Mouse (Mus musculus) limb, embryonic 14.5 days (tissue): ENCODE measurements around the gene Clec16a. TPM values are rescaled to one million over a fixed set of nuclear protein-coding genes. Genes with fewer than 3 reads are reported as not detected.

ENCODE experiments used
- ATAC-seq: fragments of 200-750 bp; cut with Nextera tagmentation; 2 replicates; pipeline ENCODE4 v1.8.0; 2017; ENCODE audit warnings: low read depth, moderate number of reproducible peaks, moderate TSS enrichment; ENCODE audit not compliant: low FRiP score
- DNase-seq: peaks from one replicate; pipeline ENCODE4 v3.0.0-alpha.2; 2015; ENCODE audit warnings: low spot score
- H3K27ac ChIP-seq: fragments of 300-500 bp; sonication (generic); replicated peaks from 2 replicates; pipeline ENCODE4 v1.5.1; 2014; ENCODE audit warnings: low read depth, mild to moderate bottlenecking, low read length, moderate library complexity, mixed read lengths
- H3K27me3 ChIP-seq: fragments of 300-500 bp; sonication (generic); 2 replicates; pipeline ENCODE4 v1.6.1; 2014; ENCODE audit warnings: low read length, mixed read lengths; ENCODE audit not compliant: control insufficient read depth, insufficient read depth
- H3K36me3 ChIP-seq: fragments of 300-500 bp; sonication (generic); 2 replicates; pipeline ENCODE4 v1.6.1; 2014; ENCODE audit warnings: mild to moderate bottlenecking, low read length, moderate library complexity, mixed read lengths; ENCODE audit not compliant: control insufficient read depth, insufficient read depth
- H3K4me1 ChIP-seq: fragments of 300-500 bp; sonication (generic); 2 replicates; pipeline ENCODE4 v1.6.1; 2014; ENCODE audit warnings: antibody characterized with exemption, low read length, mixed read lengths; ENCODE audit not compliant: control insufficient read depth, insufficient read depth
- H3K4me2 ChIP-seq: fragments of 300-500 bp; sonication (generic); replicated peaks from 2 replicates; pipeline ENCODE4 v1.6.1; 2014; ENCODE audit warnings: low read depth, mild to moderate bottlenecking, low read length, moderate library complexity; ENCODE audit not compliant: severe bottlenecking
- H3K4me3 ChIP-seq: fragments of 300-500 bp; sonication (generic); replicated peaks from 2 replicates; pipeline ENCODE4 v1.5.1; 2014; ENCODE audit warnings: low read length
- H3K9ac ChIP-seq: fragments of 300-500 bp; sonication (generic); 2 replicates; pipeline ENCODE4 v1.6.1; 2014; ENCODE audit warnings: mild to moderate bottlenecking, low read depth, low read length, moderate library complexity; ENCODE audit not compliant: severe bottlenecking
- H3K9me3 ChIP-seq: fragments of 300-500 bp; sonication (generic); 2 replicates; pipeline ENCODE4 v1.6.1; 2016; ENCODE audit warnings: low read length; ENCODE audit not compliant: control insufficient read depth
- POLR2A ChIP-seq: fragments of 200-500 bp; IDR thresholded peaks from 2 replicates; pipeline ENCODE4 v1.8.0; 2012; ENCODE audit warnings: inconsistent platforms, mild to moderate bottlenecking, moderate library complexity, borderline replicate concordance; ENCODE audit not compliant: insufficient read depth, insufficient read length; ENCODE audit errors: extremely low read depth
- WGBS: fragments of 180-500 bp; shearing (Covaris S2); extraction: QIAGEN DNeasy Blood & Tissue Kit; methylation state at CpG from one replicate; pipeline ENCODE4 v1.1.7; 2014; 5-methylcytosine and 5-hydroxymethylcytosine counted together
- polyA plus RNA-seq, 2 experiments: library from polyadenylated mRNA; depleted of rRNA in 1 of 2; stranded (reverse) in 1 of 2; unstranded in 1 of 2; fragments of >200 nt; fragmentation: Nextera tagmentation in 1 of 2; extraction: Ambion mirVana in 1 of 2; gene quantifications; 2 replicates each; pipeline versions ENCODE4 v1.2.1 to v1.2.3; 2012 to 2014

The Clec16a gene
- polyA plus RNA-seq, 2 experiments: 12.5 to 29.9 TPM

DNA sequence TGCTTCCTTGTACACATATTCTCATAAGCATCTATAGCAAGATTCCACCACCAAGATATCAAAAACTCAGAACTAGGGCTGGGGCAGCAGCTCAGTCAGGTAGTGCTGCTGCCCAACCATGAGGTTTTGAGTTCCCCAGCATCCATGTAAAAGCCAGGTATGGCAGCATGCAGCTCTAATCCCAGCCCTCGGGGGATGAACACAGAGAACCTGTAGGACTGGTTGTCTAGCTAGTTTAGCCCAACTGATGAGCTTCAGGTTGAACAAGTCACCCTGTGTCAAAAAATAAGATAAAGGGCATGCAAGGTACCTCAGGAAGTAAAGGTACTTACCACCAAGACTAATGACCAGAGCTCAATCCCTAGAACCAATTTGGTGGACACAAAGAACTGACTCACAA is 148.3 kb downstream of the Clec16a start:
- H3K27ac ChIP-seq: no peak overlapping the region
- no peaks in the 10 kb centered on the region for H3K27me3 ChIP-seq
- H3K9ac ChIP-seq: no peak overlapping the region
- no peaks in the 10 kb centered on the region for H3K36me3 ChIP-seq
- 71% methylated on average over 1 of the region's 1 CpGs for WGBS
- peaks cover 11% of the 10 kb centered on the region; the same call in 1 of the 2 replicates for H3K4me1 ChIP-seq
- no peak for ATAC-seq
- no peak overlapping the region for H3K4me2 ChIP-seq
- TF ChIP-seq POLR2A: no peak
- H3K4me3 ChIP-seq: no peak overlapping the region
- H3K9me3 ChIP-seq: no peaks in the 10 kb centered on the region
- DNase-seq: peak; percentile 25

- no peaks in the 10 kb centered on the region for H3K9me3 ChIP-seq
- H3K36me3 ChIP-seq: no peaks in the 10 kb centered on the region
- 50% methylated on average over 11 of the region's 11 CpGs for WGBS
Measured at GRCm38 (mm10) chr16:10694414-10694851, 149.3 kb downstream of the Clec16a start.

DNA sequence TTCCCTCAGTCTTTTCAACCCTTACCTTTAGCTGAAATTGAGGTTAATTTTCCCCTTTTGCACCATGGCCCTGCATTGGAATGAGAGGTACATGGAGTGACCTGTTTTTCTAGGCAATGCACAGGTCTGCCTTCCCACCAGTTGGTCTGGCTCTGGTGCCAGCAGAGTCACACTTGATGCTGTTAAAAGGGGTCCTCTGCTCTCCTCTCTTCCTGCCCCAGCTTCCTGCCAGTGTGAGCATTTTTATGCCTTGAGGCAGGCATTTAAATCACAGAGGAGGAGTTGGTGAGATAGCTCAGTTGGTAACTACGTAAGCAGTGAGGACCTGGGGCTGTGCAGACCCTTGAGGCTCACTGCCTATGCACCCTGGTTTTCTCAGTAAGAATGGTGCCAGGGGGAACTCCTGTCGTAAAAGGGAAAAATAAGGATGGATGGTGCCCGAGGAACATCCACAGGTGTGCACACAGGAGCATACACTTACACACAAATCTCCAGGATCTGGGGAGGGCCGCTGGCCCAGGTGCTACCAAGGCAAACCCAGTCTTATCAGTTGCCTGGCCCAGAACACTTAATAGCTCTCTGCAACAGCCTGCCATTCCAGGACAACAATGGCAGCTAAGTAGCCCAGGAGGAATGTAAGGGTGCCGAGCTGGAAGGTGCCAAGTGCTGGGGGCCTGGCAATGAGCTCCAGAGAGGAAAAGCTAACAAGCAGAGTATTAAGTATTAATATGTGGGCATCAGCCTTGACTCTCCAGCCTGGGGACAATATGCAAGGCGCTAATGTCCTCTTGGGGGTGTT is 152.9 kb downstream of the Clec16a start:
- Histone ChIP-seq H3K4me1 (peaks cover 8% of the 10 kb centered on the region; the same call in 1 of the 2 replicates), H3K27ac (no peak overlapping the region), H3K36me3 (no peaks in the 10 kb centered on the region), H3K4me3 (no peak overlapping the region), H3K4me2 (no peak overlapping the region), H3K27me3 (no peaks in the 10 kb centered on the region), H3K9ac (no peak overlapping the region), H3K9me3 (no peaks in the 10 kb centered on the region)
- DNase-seq (no peak), ATAC-seq (no peak)
- TF ChIP-seq POLR2A: no peak
- WGBS: 44% methylated on average over 6 of the region's 6 CpGs

More at GRCm38 (mm10) chr16:10694414-10694851, 149.3 kb downstream of the Clec16a start:
- Histone ChIP-seq H3K9ac (no peak overlapping the region), H3K4me3 (no peak overlapping the region), H3K4me2 (no peak overlapping the region), H3K27me3 (no peaks in the 10 kb centered on the region), H3K27ac (no peak overlapping the region), H3K4me1 (peaks cover 11% of the 10 kb centered on the region; the same call in 1 of the 2 replicates)
- ATAC-seq: no peak
- DNase-seq: no peak
- no peak for TF ChIP-seq POLR2A

DNA sequence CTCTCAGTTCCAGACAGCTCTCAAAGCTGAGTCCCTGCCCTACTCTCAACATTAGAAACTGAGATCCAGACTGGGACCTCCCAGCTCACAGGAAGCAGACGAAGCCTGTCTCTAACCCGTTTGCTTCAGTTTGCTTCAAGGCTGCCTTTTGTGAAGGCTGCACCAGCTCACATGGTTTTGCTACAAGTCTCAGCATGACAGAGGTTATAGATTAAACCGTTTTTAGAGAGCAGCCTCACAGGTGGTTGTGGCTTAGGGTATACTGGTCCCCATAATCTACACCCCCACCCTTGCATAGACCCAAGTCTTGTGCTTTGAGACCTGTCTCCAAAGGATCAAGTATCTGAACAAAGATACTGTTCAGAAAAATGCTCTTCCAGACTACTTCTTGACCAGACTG is 154.2 kb downstream of the Clec16a start:
- no peak overlapping the region for H3K27ac ChIP-seq
- DNase-seq (no peak), ATAC-seq (no peak)
- no peak overlapping the region for H3K9ac ChIP-seq
- TF ChIP-seq POLR2A: no peak
- H3K9me3 ChIP-seq: no peaks in the 10 kb centered on the region
- no peaks in the 10 kb centered on the region for H3K36me3 ChIP-seq
- WGBS: 52% methylated on average over 3 of the region's 3 CpGs
- no peaks in the 10 kb centered on the region for H3K27me3 ChIP-seq
- H3K4me1 ChIP-seq: peaks cover 8% of the 10 kb centered on the region
- no peak overlapping the region for H3K4me2 ChIP-seq
- H3K4me3 ChIP-seq: no peak overlapping the region

- Histone ChIP-seq H3K27me3 (no peaks in the 10 kb centered on the region), H3K9me3 (no peaks in the 10 kb centered on the region), H3K4me3 (no peak overlapping the region), H3K4me1 (peaks cover 3% of the 10 kb centered on the region), H3K27ac (no peak overlapping the region), H3K36me3 (no peaks in the 10 kb centered on the region), H3K9ac (no peak overlapping the region), H3K4me2 (no peak overlapping the region)
- ATAC-seq: no peak
- WGBS: 29% methylated on average over 2 of the region's 2 CpGs
- TF ChIP-seq POLR2A: no peak
- DNase-seq: no peak
Measured at GRCm38 (mm10) chr16:10700160-10700559, 155.0 kb downstream of the Clec16a start.
